Mouse (Mus musculus): ENCODE measurements around the gene Snx10. TPM values are rescaled to one million over a fixed set of nuclear protein-coding genes. Genes with fewer than 3 reads are reported as not detected.

Gene Snx10
- polyA plus RNA-seq, 2 experiments from 2014 or later = 27.6 to 32.1 TPM

Other genes starting within 250 kb of the Snx10 start
- 1 to 10 TPM in 1 of 2 experiments, under 1 TPM in 1; 0.84 to 1.1 TPM for gene Nfe2l3, start 91.2 kb upstream of the Snx10 start, polyA plus RNA-seq (2017; shearing (Covaris generic))
- 1,000 to 10,000 TPM; 1,098 to 1,432 TPM for gene Hnrnpa2b1, start 54.0 kb upstream of the Snx10 start, polyA plus RNA-seq (2017; shearing (Covaris generic))
- gene Cbx3, start 53.5 kb upstream of the Snx10 start, polyA plus RNA-seq (2017; shearing (Covaris generic)) = 100 to 1,000 TPM; 577 to 675 TPM